Mouse (Mus musculus) urinary bladder, adult 18-20 months (tissue): ENCODE data around the gene Ppy.

Experiments used
- DNase-seq, 2 experiments: peaks; one replicate each; pipeline ENCODE4 v3.0.0; 2022; ENCODE audit warnings: low spot score in 2 of 2, mixed read lengths in 2 of 2

The Ppy gene

GRCm38 (mm10) chr11:102087931-102088898 lies 12.9 kb downstream of the Ppy start, which contains the start of gene Mpp2:
Gene Mpp2, minus strand, starts transcription at chr11:102088515.
- DNase-seq = peak; percentile 65 to 71

- DNase-seq = peak; percentile 69 to 77
These were observed 13.9 kb downstream of the Ppy start for GRCm38 (mm10) chr11:102087081-102087751.

- no peak for DNase-seq
These were observed 14.8 kb downstream of the Ppy start for GRCm38 (mm10) chr11:102086331-102086730.

DNA sequence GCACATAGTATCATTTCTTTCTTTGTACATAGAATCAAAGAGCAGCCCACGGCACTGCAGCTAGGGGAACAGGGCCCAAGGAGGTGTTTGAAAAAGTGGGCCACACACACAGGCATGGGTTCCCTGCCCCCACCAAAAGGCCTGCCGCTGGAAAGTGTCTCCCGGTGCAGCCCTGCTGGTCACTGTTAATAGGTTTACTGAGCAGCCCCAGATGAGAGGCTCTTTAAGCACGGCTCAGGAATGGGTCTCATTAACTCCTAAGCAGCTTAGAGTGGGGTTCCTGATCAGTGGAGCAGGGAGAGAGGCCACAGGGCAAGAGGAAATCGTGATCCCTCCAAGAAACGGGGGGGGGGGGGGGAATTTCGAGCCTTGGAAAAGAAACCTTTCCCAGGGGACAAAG lies 17.0 kb downstream of the Ppy start:
- DNase-seq = no peak

DNA sequence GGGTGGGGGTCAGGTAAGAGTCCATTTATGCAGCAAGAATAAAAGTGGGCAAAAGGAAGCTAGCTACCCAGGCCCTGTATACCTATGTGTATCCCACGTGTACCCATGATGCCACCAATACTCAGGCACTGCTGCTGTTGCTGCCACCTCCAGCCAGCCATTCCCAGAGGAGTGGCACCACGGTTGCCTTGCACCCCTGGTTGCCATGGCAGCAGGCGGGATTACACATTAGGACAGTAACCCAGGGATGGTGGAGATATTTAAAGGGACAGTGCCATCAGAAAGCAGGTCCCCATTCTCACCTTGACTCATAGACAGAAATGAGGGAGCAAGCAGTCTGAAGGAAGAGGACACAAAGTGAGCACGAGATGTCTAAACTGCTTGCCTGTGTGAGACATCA lies 17.9 kb downstream of the Ppy start:
- no peak for DNase-seq

GRCm38 (mm10) chr11:102082322-102082721 lies 18.8 kb downstream of the Ppy start:
- DNase-seq = peak; percentile 33 to 48

DNA sequence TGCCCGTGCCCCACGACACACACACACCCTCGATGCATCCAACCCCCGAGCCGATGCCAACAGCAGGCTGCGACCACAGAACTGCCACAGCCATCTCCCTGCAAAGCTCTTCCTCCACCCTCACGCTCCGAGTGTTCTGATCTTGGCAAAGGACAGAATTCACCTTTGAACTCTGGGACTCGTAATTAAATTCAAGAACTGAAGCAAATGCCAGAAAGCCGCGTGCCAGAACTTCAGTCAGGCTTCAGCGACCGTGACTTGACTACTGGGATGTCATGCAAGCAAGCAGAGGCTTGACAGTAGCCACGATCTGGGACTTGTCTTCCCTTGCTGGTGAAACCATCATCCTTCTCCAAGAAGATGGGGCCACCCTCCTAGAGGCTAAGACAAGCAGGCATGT lies 27.4 kb downstream of the Ppy start:
- no peak for DNase-seq

GRCm38 (mm10) chr11:102072729-102073128 lies 28.4 kb downstream of the Ppy start:
- no peak for DNase-seq

- no peak for DNase-seq
These were observed 30.7 kb downstream of the Ppy start for GRCm38 (mm10) chr11:102070426-102070825.

DNA sequence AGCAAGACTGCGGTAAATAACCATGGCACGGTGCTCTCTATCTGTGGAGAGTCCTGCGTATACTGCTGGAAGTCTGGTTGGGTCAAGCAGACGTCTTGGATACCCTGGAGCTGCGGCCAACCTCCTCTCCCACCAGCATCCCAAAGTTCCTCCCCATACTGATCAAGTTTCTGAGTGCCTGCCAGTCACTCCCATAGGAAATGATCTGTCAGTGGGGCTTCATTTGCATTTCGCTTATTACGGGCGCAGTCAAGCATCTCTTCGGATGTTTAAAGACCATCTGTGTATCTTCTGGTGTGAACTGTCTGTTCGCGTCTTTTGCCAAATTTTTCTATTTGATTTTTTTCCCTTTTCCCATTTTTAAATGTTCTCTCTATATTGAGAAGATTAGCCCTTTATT lies 31.5 kb downstream of the Ppy start:
- no peak for DNase-seq

DNA sequence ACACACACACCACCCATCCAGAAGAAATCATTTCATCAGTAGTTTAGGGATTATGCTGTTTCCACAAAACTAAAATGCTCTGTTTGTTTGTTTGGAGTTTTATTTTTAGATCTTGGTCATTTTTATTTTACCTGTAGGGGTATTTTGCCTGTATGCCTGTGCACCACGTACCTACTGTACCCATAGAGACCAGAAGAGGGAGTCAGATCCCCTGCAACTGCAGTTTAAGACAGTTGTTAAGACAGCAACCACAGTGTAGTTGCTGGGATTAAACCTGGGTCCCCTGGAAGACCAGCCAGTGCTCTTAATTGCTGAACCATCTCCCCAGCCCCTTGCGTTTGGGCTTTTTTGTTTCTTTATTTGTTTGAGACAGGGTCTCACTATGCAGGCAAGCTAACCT lies 32.1 kb downstream of the Ppy start:
- DNase-seq = no peak

GRCm38 (mm10) chr11:102063076-102063475 lies 38.0 kb downstream of the Ppy start:
- DNase-seq = no peak

- no peak for DNase-seq
These were observed 39.1 kb downstream of the Ppy start for GRCm38 (mm10) chr11:102061941-102062473.

DNA sequence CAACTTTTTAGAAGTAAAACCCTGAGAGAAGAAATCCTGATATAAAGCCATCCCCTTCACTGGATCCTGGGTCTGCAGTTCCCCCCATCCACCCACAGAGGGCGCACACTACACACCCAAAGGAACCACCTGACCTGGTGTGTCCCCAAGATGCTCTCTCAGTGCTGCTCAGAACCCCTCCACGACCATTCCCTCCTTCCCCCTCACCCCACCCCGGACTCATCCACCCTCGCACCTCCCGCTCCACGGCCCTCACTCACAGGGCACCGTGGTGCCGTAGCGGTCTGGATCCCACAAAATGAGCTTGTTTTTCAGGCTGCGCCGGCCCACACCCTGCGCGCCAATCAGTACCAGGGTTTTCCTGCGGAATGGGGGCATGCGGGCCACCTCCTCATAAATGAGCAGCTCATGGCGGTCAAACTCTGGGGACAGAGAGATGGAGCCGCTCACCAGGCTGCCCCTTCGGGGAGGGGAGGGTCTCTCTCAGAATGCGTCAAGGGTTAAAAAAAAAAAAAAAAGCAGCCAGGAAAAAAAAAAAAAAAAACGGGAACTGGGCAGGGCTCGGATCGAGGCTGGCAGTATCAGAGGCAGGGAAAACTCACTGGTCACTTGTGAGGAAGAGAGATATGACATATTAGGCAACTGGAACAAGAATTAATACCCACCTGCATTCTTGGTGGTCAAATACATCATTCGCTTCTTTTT lies 39.7 kb downstream of the Ppy start:
- peak; percentile 63 to 74 for DNase-seq

GRCm38 (mm10) chr11:102053847-102054246 lies 47.3 kb downstream of the Ppy start:
- DNase-seq = peak in 1 of 2 experiments; percentile 29

- DNase-seq = no peak
These were observed 47.9 kb downstream of the Ppy start for GRCm38 (mm10) chr11:102053183-102053582.

DNA sequence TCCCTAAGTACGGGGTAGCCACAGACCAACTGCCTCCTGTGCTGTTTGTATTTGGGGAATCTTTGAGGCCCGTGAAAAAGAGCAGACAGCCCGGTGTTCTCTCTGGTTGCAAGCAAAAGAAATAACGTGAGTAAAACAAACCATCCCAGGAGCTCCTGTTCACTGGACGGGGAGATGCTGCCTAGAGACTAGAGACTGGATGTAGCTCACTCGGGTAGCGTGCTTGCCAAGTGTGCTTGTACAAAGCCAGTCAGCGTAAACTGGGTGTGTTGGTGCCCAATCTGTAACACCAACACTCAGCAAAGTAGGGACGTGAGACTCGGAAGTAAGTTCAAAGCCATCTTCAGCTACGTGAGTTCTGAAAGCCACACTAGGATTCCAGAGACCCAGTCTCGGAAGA lies 48.4 kb downstream of the Ppy start:
- DNase-seq = no peak

- no peak for DNase-seq
These were observed 49.2 kb downstream of the Ppy start for GRCm38 (mm10) chr11:102051954-102052353.

- DNase-seq = no peak
These were observed 49.6 kb downstream of the Ppy start for GRCm38 (mm10) chr11:102051541-102051940.
